Mouse (Mus musculus) forebrain, embryonic 12.5 days (tissue): ENCODE data around the gene Acads. TPM values are rescaled to one million over a fixed set of nuclear protein-coding genes. Genes with fewer than 3 reads are reported as not detected.

Experiments used
- ATAC-seq: fragments of 200-750 bp; cut with Nextera tagmentation; 2 replicates; pipeline ENCODE4 v1.8.0; 2017; ENCODE audit warnings: moderate TSS enrichment; ENCODE audit not compliant: low FRiP score
- H3K27ac ChIP-seq: fragments of 300-500 bp; sonication (generic); 2 replicates; pipeline ENCODE4 v1.5.1; 2016; ENCODE audit warnings: mild to moderate bottlenecking
- H3K27me3 ChIP-seq: fragments of 300-500 bp; sonication (generic); 2 replicates; pipeline ENCODE4 v1.6.1; 2016; ENCODE audit warnings: mild to moderate bottlenecking
- H3K36me3 ChIP-seq: fragments of 300-500 bp; sonication (generic); replicated peaks from 2 replicates; pipeline ENCODE4 v1.6.1; 2016; ENCODE audit warnings: mild to moderate bottlenecking
- H3K4me1 ChIP-seq: fragments of 300-500 bp; sonication (generic); 2 replicates; pipeline ENCODE4 v1.6.1; 2016
- H3K4me2 ChIP-seq: fragments of 300-500 bp; sonication (generic); 2 replicates; pipeline ENCODE4 v1.6.1; 2016; ENCODE audit warnings: mild to moderate bottlenecking, moderate library complexity
- H3K4me3 ChIP-seq: fragments of 300-500 bp; sonication (generic); replicated peaks from 2 replicates; pipeline ENCODE4 v1.5.1; 2016; ENCODE audit warnings: mild to moderate bottlenecking
- H3K9ac ChIP-seq: fragments of 300-500 bp; sonication (generic); 2 replicates; pipeline ENCODE4 v1.6.1; 2016; ENCODE audit warnings: mild to moderate bottlenecking
- H3K9me3 ChIP-seq: fragments of 300-500 bp; sonication (generic); 2 replicates; pipeline ENCODE4 v1.6.1; 2016
- WGBS: fragments of 180-500 bp; shearing (Covaris S2); methylation state at CpG from one replicate; pipeline ENCODE4 v1.1.7; 2016; 5-methylcytosine and 5-hydroxymethylcytosine counted together
- polyA plus RNA-seq: library from polyadenylated mRNA; unstranded; fragments of >200 nt; fragmentation: Nextera tagmentation; extraction: Ambion mirVana; gene quantifications from 2 replicates; pipeline ENCODE4 v1.2.1, GENCODE M21; 2016

The Acads gene
- polyA plus RNA-seq, 1 experiment from 2014 or later: 33.0 TPM

GRCm38 (mm10) chr5:115132465-115132864, 13.3 kb upstream of the Acads start:
- WGBS: 91% methylated on average over 8 of the region's 8 CpGs
- Histone ChIP-seq H3K27ac (no peak overlapping the region), H3K4me3 (no peak overlapping the region), H3K4me2 (0 out of 2 replicates have a peak overlapping the region, but pooled peaks have one; percentile 90), H3K4me1 (peaks cover 21% of the 10 kb centered on the region), H3K9ac (peak overlapping the region; percentile 38; the same call in 1 of the 2 replicates), H3K36me3 (peaks cover 30% of the 10 kb centered on the region), H3K27me3 (no peaks in the 10 kb centered on the region), H3K9me3 (no peaks in the 10 kb centered on the region)
- ATAC-seq: no peak

DNA sequence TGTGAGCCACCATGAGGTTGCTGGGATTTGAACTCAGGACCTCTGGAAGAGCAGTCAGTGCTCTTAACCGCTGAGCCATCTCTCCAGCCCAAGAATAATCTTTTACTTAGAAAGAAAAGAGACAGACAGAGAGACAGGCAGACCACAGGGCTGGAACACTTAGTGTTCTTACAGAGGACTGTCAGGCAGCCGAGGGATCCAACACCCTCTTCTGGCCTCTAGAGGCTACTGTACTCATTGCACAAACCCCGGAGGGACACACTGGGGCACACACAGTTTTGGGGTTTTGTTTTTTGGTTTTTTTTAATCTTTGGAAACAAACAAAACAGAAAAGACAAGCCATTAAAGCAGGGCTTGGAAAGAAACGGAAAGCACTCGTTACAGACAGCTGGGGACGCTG, 10.2 kb upstream of the Acads start:
- peaks cover 30% of the 10 kb centered on the region for H3K4me1 ChIP-seq
- no peak for ATAC-seq
- H3K4me2 ChIP-seq: no peak overlapping the region
- peaks cover 58% of the 10 kb centered on the region for H3K36me3 ChIP-seq
- WGBS: 83% methylated on average over 6 of the region's 6 CpGs
- H3K9ac ChIP-seq: no peak overlapping the region
- H3K27ac ChIP-seq: no peak overlapping the region
- H3K4me3 ChIP-seq: no peak overlapping the region
- no peaks in the 10 kb centered on the region for H3K27me3 ChIP-seq
- H3K9me3 ChIP-seq: no peaks in the 10 kb centered on the region

DNA sequence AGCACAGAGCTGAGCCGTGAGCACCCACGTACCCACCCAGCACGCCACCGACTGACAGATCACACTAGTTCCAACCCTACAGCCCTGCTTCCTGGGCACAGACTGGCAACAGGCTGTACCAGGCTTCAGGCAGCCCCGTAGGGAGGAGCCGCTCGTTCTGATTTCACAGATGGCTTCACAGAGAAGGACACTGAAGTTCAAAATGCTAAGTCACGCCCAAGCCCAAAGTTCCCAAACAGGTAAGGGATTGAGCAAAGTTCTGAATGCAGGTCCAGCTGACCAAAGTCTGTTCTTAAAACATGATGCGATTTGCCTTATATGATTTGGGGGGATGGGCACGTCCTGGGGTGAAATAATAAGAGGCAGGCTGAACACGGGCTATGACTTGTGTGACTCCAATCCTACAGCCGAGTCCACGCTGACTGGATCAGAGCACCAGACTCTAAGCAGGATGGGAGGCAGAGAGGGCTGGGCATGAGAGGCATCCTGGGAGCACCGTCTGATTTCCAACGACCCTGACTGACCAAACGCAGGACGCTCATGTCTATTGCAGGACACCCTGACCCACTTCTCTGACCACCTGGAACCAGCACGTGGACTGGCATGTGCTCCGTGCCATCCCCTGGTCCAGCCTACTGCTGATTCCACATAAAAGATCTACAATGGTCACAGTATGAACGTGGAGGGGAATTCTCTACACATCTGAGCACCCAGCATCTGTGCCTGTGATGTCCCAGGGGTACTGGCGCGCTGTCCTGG, 8.5 kb upstream of the Acads start:
- Histone ChIP-seq H3K27ac (no peak overlapping the region), H3K4me2 (no peak overlapping the region), H3K9me3 (no peaks in the 10 kb centered on the region), H3K4me3 (no peak overlapping the region), H3K9ac (no peak overlapping the region), H3K4me1 (peaks cover 12% of the 10 kb centered on the region), H3K36me3 (peaks cover 69% of the 10 kb centered on the region), H3K27me3 (no peaks in the 10 kb centered on the region)
- ATAC-seq: no peak
- 94% methylated on average over 22 of the region's 22 CpGs for WGBS

DNA sequence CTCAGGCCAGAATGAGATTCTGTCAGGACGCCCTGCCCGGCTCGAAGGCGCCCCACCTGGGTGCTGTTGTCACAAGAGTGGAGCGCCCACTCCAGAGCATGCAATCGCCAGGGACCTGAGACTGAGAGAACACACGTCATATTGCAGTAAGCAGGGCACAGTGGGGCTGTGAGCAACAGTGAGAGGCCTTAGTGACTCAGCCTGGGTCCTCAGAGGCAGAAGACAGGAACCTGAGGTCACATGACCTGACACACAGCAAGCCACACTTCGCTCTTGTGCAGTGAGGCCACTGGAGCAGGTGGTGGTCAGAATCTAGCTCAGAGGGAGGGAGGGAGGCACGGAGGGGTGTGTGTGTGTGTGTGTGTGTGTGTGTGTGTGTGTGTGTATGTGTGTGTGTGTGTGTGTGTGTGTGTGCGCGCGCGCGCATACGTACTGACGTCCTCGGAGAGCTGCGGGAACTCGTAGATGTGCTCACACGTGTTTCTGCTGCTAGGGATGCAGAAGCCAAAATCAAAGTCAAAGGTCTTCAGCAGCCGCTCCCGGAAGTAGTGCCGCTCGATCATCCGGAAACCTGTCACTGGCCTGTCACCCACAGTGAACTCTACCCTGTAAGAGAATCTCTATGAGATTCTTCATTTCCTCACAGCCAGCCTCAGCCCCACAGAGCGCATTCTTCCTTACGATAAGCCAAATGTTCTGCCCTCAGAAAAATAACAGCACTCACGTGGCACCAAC, 7.6 kb upstream of the Acads start:
- WGBS: 94% methylated on average over 27 of the region's 28 CpGs
- H3K9me3 ChIP-seq: no peaks in the 10 kb centered on the region
- H3K4me3 ChIP-seq: no peak overlapping the region
- H3K9ac ChIP-seq: no peak overlapping the region; the same call in 1 of the 2 replicates
- no peak overlapping the region for H3K27ac ChIP-seq
- ATAC-seq: no peak
- H3K36me3 ChIP-seq: peaks cover 75% of the 10 kb centered on the region
- no peaks in the 10 kb centered on the region for H3K27me3 ChIP-seq
- H3K4me1 ChIP-seq: peaks cover 9% of the 10 kb centered on the region; the same call in 1 of the 2 replicates
- H3K4me2 ChIP-seq: no peak overlapping the region

GRCm38 (mm10) chr5:115125211-115125871, 6.2 kb upstream of the Acads start:
- Histone ChIP-seq H3K9me3 (no peaks in the 10 kb centered on the region), H3K4me1 (peaks cover 9% of the 10 kb centered on the region; the same call in 1 of the 2 replicates), H3K27me3 (no peaks in the 10 kb centered on the region), H3K36me3 (peaks cover 72% of the 10 kb centered on the region), H3K27ac (peak overlapping the region; percentile 62), H3K9ac (peak overlapping the region; percentile 1), H3K4me3 (no peak overlapping the region), H3K4me2 (peak overlapping the region; percentile 6; the same call in 1 of the 2 replicates)
- peak; percentile 83 for ATAC-seq
- WGBS: 33% methylated on average over 24 of the region's 24 CpGs

DNA sequence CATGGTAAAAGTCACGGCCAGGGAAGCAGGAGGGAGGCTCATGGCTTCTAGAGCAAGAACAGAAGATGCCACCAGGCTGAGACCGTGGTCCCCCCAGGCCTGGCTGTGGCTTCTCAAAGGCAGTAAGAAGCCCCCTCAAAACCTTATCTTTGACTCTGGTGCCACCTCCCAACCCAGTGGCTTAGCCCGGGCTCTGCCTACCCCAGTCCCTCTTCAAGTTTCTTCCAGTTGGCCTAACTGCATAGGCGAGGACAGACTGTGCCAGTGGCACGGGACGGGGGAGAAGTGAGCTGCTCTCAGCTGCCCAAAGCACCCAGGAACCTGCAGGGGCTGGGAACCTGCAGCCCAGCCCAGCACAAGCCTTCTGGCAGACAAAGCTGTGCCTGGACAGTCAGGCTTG, 5.5 kb upstream of the Acads start:
- 93% methylated on average over 6 of the region's 6 CpGs for WGBS
- Histone ChIP-seq H3K9me3 (no peaks in the 10 kb centered on the region), H3K27me3 (no peaks in the 10 kb centered on the region), H3K4me3 (no peak overlapping the region), H3K4me1 (peaks cover 9% of the 10 kb centered on the region; the same call in 1 of the 2 replicates), H3K9ac (no peak overlapping the region; the same call in 1 of the 2 replicates), H3K36me3 (peaks cover 66% of the 10 kb centered on the region), H3K4me2 (no peak overlapping the region), H3K27ac (no peak overlapping the region)
- no peak for ATAC-seq

- no peaks in the 10 kb centered on the region for H3K27me3 ChIP-seq
- no peak overlapping the region for H3K4me2 ChIP-seq
- peaks cover 40% of the 10 kb centered on the region for H3K36me3 ChIP-seq
- H3K9ac ChIP-seq: no peak overlapping the region
- no peak overlapping the region for H3K4me3 ChIP-seq
- ATAC-seq: no peak
- H3K27ac ChIP-seq: no peak overlapping the region
- no peaks in the 10 kb centered on the region for H3K9me3 ChIP-seq
- peaks cover 21% of the 10 kb centered on the region for H3K4me1 ChIP-seq
- 73% methylated on average over 5 of the region's 5 CpGs for WGBS
Observed at GRCm38 (mm10) chr5:115120978-115121377, 1.8 kb upstream of the Acads start.

DNA sequence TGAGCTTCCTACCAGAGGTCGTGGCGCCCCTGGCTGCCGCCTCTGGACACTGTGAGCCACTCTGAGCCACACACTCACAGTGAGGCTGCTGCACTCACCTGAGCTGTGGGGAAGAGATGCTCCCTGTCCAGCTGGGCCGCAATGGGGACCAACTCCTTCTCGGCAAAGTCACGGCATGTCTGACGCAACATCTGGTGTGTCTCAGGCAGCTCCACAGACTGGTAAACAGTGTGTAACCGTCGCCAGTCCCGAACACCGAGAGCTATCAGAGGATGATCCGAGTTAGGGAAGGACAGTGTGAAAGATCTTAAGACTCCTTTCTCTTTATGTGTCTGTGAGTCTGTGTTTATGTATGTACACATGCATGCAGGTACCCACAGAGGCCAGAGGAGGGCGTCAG, 1.7 kb downstream of the Acads start:
- ATAC-seq: no peak
- H3K27me3 ChIP-seq: no peaks in the 10 kb centered on the region
- peaks cover 14% of the 10 kb centered on the region for H3K4me1 ChIP-seq
- H3K9me3 ChIP-seq: no peaks in the 10 kb centered on the region
- no peak overlapping the region for H3K9ac ChIP-seq
- H3K4me2 ChIP-seq: no peak overlapping the region
- H3K4me3 ChIP-seq: no peak overlapping the region
- no peak overlapping the region for H3K27ac ChIP-seq
- 95% methylated on average over 13 of the region's 13 CpGs for WGBS
- peaks cover 23% of the 10 kb centered on the region for H3K36me3 ChIP-seq

GRCm38 (mm10) chr5:115116426-115116825, 2.7 kb downstream of the Acads start:
- no peak for ATAC-seq
- WGBS: 93% methylated on average over 3 of the region's 3 CpGs
- Histone ChIP-seq H3K4me2 (no peak overlapping the region), H3K27me3 (no peaks in the 10 kb centered on the region), H3K9me3 (no peaks in the 10 kb centered on the region), H3K36me3 (peaks cover 27% of the 10 kb centered on the region), H3K4me1 (peaks cover 14% of the 10 kb centered on the region), H3K4me3 (no peak overlapping the region), H3K9ac (no peak overlapping the region), H3K27ac (no peak overlapping the region)

DNA sequence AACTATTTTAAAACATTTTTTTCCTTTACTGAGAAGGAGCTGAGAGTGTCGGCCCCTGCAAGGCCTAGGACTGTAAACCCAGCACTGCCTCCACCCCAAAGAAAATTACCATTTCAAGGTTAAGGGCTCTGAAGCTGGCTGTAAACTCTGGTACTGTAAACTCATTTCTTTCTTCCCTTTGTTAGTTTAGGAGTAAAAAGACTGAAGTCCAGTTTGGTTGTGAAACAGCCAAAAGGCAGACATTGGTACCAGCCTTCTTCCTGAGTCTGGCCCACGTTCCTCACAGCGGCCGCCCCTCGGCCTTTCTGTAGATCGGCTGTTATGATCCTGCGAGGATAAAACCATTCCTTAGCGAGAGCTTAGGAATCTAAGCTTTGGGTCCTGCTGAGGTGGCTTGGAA, 4.6 kb downstream of the Acads start:
- ATAC-seq: no peak
- Histone ChIP-seq H3K4me3 (no peak overlapping the region), H3K9ac (no peak overlapping the region), H3K36me3 (peaks cover 33% of the 10 kb centered on the region), H3K27me3 (no peaks in the 10 kb centered on the region), H3K9me3 (no peaks in the 10 kb centered on the region), H3K4me1 (peaks cover 22% of the 10 kb centered on the region), H3K27ac (no peak overlapping the region), H3K4me2 (no peak overlapping the region)
- WGBS: 94% methylated on average over 8 of the region's 8 CpGs

- Histone ChIP-seq H3K9me3 (no peaks in the 10 kb centered on the region), H3K4me3 (no peak overlapping the region), H3K27ac (no peak overlapping the region), H3K9ac (no peak overlapping the region), H3K27me3 (no peaks in the 10 kb centered on the region), H3K4me2 (no peak overlapping the region), H3K36me3 (peaks cover 33% of the 10 kb centered on the region), H3K4me1 (peaks cover 9% of the 10 kb centered on the region)
- ATAC-seq: no peak
- 96% methylated on average over 12 of the region's 12 CpGs for WGBS
Observed at GRCm38 (mm10) chr5:115113244-115113643, 5.9 kb downstream of the Acads start.

- Histone ChIP-seq H3K36me3 (peaks cover 23% of the 10 kb centered on the region), H3K9ac (no peak overlapping the region), H3K4me1 (peaks cover 9% of the 10 kb centered on the region), H3K4me3 (no peak overlapping the region), H3K27me3 (no peaks in the 10 kb centered on the region), H3K9me3 (no peaks in the 10 kb centered on the region), H3K4me2 (no peak overlapping the region), H3K27ac (no peak overlapping the region)
- no peak for ATAC-seq
- 88% methylated on average over 8 of the region's 8 CpGs for WGBS
Observed at GRCm38 (mm10) chr5:115111156-115111555, 8.0 kb downstream of the Acads start.
